15 mouse cellular contexts compared by ENCODE assay signal in the genomic region with DNA sequence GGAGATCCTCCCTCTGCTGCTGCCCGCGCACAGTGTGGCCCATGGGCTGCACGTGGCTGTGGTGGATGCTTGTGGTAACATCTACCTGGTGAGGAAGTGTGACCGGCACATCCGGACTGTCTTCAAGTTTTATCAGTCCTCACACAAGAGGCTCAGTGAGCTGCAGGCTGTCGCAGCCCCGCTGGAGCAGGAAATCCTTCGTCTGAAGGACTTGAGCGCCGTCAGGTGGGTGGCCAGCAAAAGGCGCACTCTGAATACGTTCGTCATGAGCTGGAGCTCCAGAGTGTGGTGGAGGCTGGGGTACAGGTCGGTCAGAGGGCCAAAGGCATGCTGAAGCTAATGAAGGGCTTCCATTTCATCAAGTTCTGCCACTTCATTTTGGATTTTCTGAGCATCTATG. TPM values are rescaled to one million over a fixed set of nuclear protein-coding genes. Genes with fewer than 3 reads are reported as not detected.
DNase-seq lines count a peak whose midpoint lies in the region; ATAC-seq and TF ChIP-seq lines count a peak whose summit lies in the region.
"Had no signal": no experiment of that assay in that cellular context is flagged by ENCODE, and none has a peak within 500 bp of the region (broad histone marks: within the 10 kb centered on the region; RNA-seq: fewer than 3 reads in every experiment).

No protein-coding gene starts in this region.

- no peak overlapping the region for H3K27ac ChIP-seq in kidney, postnatal 0 days
- H3K27ac ChIP-seq in embryonic facial prominence, embryonic 10.5 days (replicated peaks): no peak overlapping the region
- H3K27ac ChIP-seq: forebrain, embryonic 15.5 days; limb, embryonic 13.5 days; neural tube, embryonic 15.5 days had no signal

- H3K9me3 ChIP-seq in kidney, postnatal 0 days (replicated peaks; ENCODE audit: low read length): no peaks in the 10 kb centered on the region
- no peaks in the 10 kb centered on the region for H3K9me3 ChIP-seq in embryonic facial prominence, embryonic 10.5 days
- H3K9me3 ChIP-seq: forebrain, embryonic 15.5 days; limb, embryonic 13.5 days; neural tube, embryonic 15.5 days had no signal

- no peaks in the 10 kb centered on the region for H3K27me3 ChIP-seq in kidney, postnatal 0 days (ENCODE audit: insufficient read depth, low read length)
- no peaks in the 10 kb centered on the region for H3K27me3 ChIP-seq in embryonic facial prominence, embryonic 10.5 days (replicated peaks; ENCODE audit: low read depth, poor library complexity, severe bottlenecking)
- H3K27me3 ChIP-seq: forebrain, embryonic 15.5 days; limb, embryonic 13.5 days; neural tube, embryonic 15.5 days had no signal

- H3K4me3 ChIP-seq in kidney, postnatal 0 days (replicated peaks; ENCODE audit: low read depth, low read length): no peak overlapping the region
- H3K4me3 ChIP-seq in embryonic facial prominence, embryonic 10.5 days: no peak overlapping the region
- H3K4me3 ChIP-seq: forebrain, embryonic 15.5 days; limb, embryonic 13.5 days; neural tube, embryonic 15.5 days had no signal

- H3K4me1 ChIP-seq in kidney, postnatal 0 days (replicated peaks; ENCODE audit: insufficient read depth, low read length): no peaks in the 10 kb centered on the region
- no peaks in the 10 kb centered on the region for H3K4me1 ChIP-seq in embryonic facial prominence, embryonic 10.5 days
- H3K4me1 ChIP-seq: forebrain, embryonic 15.5 days; limb, embryonic 13.5 days; neural tube, embryonic 15.5 days had no signal

- H3K4me2 ChIP-seq in kidney, postnatal 0 days (ENCODE audit: low read length): no peak overlapping the region
- H3K4me2 ChIP-seq: forebrain, embryonic 15.5 days; limb, embryonic 13.5 days; neural tube, embryonic 15.5 days had no signal

- ATAC-seq in kidney, postnatal 0 days (replicated peaks; ENCODE audit: low FRiP score, low read depth): no peak
- ATAC-seq: forebrain, embryonic 15.5 days had no signal

- H3K36me3 ChIP-seq in kidney, postnatal 0 days (ENCODE audit: insufficient read depth, low read length): 0 out of 2 replicates have a peak, but pooled peaks cover 14% of the 10 kb centered on the region
- peaks cover 51% of the 10 kb centered on the region for H3K36me3 ChIP-seq in embryonic facial prominence, embryonic 10.5 days (replicated peaks)

- DNase-seq in kidney, postnatal 0 days (ENCODE audit: low spot score): no peak
- DNase-seq in kidney, postnatal 4 days: no peak
- peak; percentile 16 for DNase-seq in thymus, postnatal 14 days
- DNase-seq in thymus, adult 18-20 months: no peak
- peak; percentile 17 for DNase-seq in embryonic facial prominence, embryonic 10.5 days (ENCODE audit: low spot score)
- DNase-seq in thymus, postnatal 4 days: peak; percentile 32
- no peak for DNase-seq in gastrocnemius, postnatal 10 days
- DNase-seq in adrenal gland, adult 18-20 months (ENCODE audit: low spot score in 2 of 2): no peak
- DNase-seq: adrenal gland, adult 2 months; cerebellum, adult 9-10 months; embryo, embryonic 11 days; heart, postnatal 14 days had no signal

- 78% methylated on average over 14 of the region's 14 CpGs for WGBS in kidney, postnatal 0 days
- 75% methylated on average over 14 of the region's 14 CpGs for WGBS in embryonic facial prominence, embryonic 10.5 days

- no peak overlapping the region for H3K9ac ChIP-seq in kidney, postnatal 0 days (ENCODE audit: low read depth, low read length)
- H3K9ac ChIP-seq: forebrain, embryonic 15.5 days; limb, embryonic 13.5 days; neural tube, embryonic 15.5 days had no signal

- TF ChIP-seq CTCF in kidney, postnatal 0 days (IDR thresholded peaks at IDR 0.05; ENCODE audit: low read depth): peak; percentile 45; the same call in 1 of the 2 replicates

RNA-seq across cellular contexts. Expression of a gene that starts 8.2 kb away (rescaled TPM):
- polyA plus RNA-seq in kidney, postnatal 0 days (2015; fragmentation: Nextera tagmentation; extraction: Ambion mirVana): 31.1 and 34.6 TPM in 2 replicates
- polyA plus RNA-seq in embryonic facial prominence, embryonic 10.5 days (2016; fragmentation: Nextera tagmentation; extraction: Ambion mirVana): 22.7 and 24.1 TPM in 2 replicates
- total RNA-seq in gastrocnemius, postnatal 10 days (2021): 10 to 100 TPM; 42.3 to 47.3 TPM
- total RNA-seq in adrenal gland, adult 18-20 months (2021): 10 to 100 TPM; 65.7 to 90.8 TPM

RNA-seq across cellular contexts. Expression of a gene that starts 25.3 kb away (rescaled TPM):
- polyA plus RNA-seq in kidney, postnatal 0 days (2015; fragmentation: Nextera tagmentation; extraction: Ambion mirVana): 11.5 and 11.9 TPM in 2 replicates
- polyA plus RNA-seq in embryonic facial prominence, embryonic 10.5 days (2016; fragmentation: Nextera tagmentation; extraction: Ambion mirVana): 17.7 and 18.9 TPM in 2 replicates
- total RNA-seq in gastrocnemius, postnatal 10 days (2021): 10 to 100 TPM; 11.9 to 14.1 TPM
- total RNA-seq in adrenal gland, adult 18-20 months (2021): 10 to 100 TPM; 26.5 to 34.3 TPM

RNA-seq across cellular contexts. Expression of a gene that starts 43.3 kb away (rescaled TPM):
- 66.8 and 80.3 TPM in 2 replicates for polyA plus RNA-seq in kidney, postnatal 0 days (2015; fragmentation: Nextera tagmentation; extraction: Ambion mirVana)
- polyA plus RNA-seq in embryonic facial prominence, embryonic 10.5 days (2016; fragmentation: Nextera tagmentation; extraction: Ambion mirVana): 2.5 and 3.0 TPM in 2 replicates
- 10 to 100 TPM; 40.1 to 47.0 TPM for total RNA-seq in gastrocnemius, postnatal 10 days (2021)
- total RNA-seq in adrenal gland, adult 18-20 months (2021): 100 to 1,000 TPM in 1 of 2 experiments, 10 to 100 TPM in 1; 55.3 to 165 TPM

Comparison
In these comparisons a context has a peak if more than half of its experiments do, and no peak if none do; other contexts are left out.
1. DNase-seq: peak in thymus, postnatal 14 days (single experiment), embryonic facial prominence, embryonic 10.5 days (single experiment) and thymus, postnatal 4 days (single experiment); none in kidney, postnatal 0 days (single experiment), kidney, postnatal 4 days (0 of 2), thymus, adult 18-20 months (0 of 2), gastrocnemius, postnatal 10 days (single experiment) and adrenal gland, adult 18-20 months (0 of 2).